Mouse (Mus musculus): ENCODE results near the gene Gabrr2. TPM values are rescaled to one million over a fixed set of nuclear protein-coding genes. Genes with fewer than 3 reads are reported as not detected.
"Not testable (repeated sequence)": the region's sequence is repeated elsewhere in the genome, so short reads cannot be mapped to it uniquely, and the experiment has no call there.

The Gabrr2 gene
- polyA plus RNA-seq, 1 experiment: 0.11 TPM

DNA sequence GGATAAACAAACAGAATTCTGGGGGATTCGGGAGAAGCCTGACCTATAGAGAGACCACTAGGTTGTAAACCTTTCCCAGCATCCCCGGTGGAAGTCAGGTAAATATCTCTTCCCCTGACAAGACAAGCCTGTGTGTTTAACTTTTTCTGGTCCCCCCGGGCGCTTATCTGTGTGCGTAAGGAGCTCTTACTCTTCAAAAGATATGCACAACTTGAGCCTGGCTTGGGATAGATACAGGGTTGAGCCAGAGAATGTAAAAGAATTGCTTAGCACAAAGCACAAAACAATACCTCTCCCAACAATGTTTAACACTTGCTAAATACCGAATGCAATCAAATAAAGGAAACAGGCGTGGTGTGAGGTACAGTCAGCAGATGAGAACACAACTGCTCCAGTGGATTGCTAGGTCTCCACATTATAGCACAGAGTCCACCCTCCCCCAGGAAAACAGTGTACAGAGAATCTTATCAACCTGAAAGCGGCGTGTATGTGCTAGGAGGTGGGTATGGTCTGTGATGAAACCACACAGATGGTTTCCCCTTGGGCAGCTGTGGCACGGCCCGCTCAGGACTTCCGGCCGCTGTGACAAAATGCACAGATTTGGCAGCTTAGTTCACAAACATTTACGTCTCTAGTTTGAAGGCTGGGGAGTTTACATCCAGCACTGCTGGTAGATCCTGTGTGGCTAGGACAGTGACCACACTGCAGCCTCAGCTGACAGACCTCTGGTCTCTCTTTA is 47.1 kb downstream of the Gabrr2 start:
- no peaks in the 10 kb centered on the region for H3K27me3 ChIP-seq (ENCODE audit: control insufficient read depth, insufficient read depth, insufficient read length)
- H3K4me3 ChIP-seq (ENCODE audit: insufficient read depth, poor library complexity, severe bottlenecking): no peak overlapping the region
- H3K79me3 ChIP-seq (ENCODE audit: low read depth): no peaks in the 10 kb centered on the region
- H3K36me3 ChIP-seq (ENCODE audit: control insufficient read depth, insufficient read depth): no peaks in the 10 kb centered on the region
- no peaks in the 10 kb centered on the region for H3K79me2 ChIP-seq (ENCODE audit: control insufficient read depth, insufficient read depth)
- TF ChIP-seq USF1 (IDR thresholded peaks at IDR 0.05; ENCODE audit: low read depth): no peak
- no peak for TF ChIP-seq MYOD1 (IDR thresholded peaks at IDR 0.05; ENCODE audit: control insufficient read depth, insufficient read length, low read depth)
- TF ChIP-seq CEBPB (IDR thresholded peaks at IDR 0.05; ENCODE audit: low read depth): no peak
- no peak for TF ChIP-seq MAX (IDR thresholded peaks at IDR 0.05)
- no peak for TF ChIP-seq FOSL1 (IDR thresholded peaks at IDR 0.05; ENCODE audit: insufficient read depth, low read length, poor library complexity, severe bottlenecking)
- TF ChIP-seq MYOG (IDR thresholded peaks at IDR 0.05; ENCODE audit: control insufficient read depth, extremely low read depth, insufficient read length): no peak
- no peak for TF ChIP-seq CTCF (IDR thresholded peaks at IDR 0.05; ENCODE audit: control insufficient read depth, insufficient read depth, insufficient read length)
- H3ac ChIP-seq (ENCODE audit: control insufficient read depth, insufficient read length, low read depth): no peak overlapping the region

DNA sequence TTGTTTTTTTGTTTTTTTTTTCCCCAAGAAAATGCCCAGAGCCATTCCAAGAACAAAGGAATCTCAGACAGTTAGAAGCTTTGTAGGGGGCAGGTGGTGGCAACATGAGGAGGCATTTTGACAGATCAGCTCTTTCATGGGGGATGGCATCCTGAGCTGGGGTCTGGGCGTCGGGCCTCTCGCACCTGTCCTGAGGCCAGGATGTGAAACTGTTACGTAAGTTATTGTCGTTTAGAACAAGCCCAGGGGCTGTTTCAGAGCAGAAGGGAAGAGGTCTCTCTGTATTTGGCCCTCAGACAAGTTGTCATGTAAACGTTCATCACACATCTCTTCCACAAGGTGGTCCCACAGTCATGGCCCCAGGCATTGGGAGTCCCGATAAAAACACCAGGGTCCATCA is 48.0 kb downstream of the Gabrr2 start:
- TF ChIP-seq USF1 (IDR thresholded peaks at IDR 0.05; ENCODE audit: low read depth) (no peak), CEBPB (IDR thresholded peaks at IDR 0.05; ENCODE audit: low read depth) (no peak), MYOD1 (IDR thresholded peaks at IDR 0.05; ENCODE audit: control insufficient read depth, insufficient read length, low read depth) (no peak), MYOG (IDR thresholded peaks at IDR 0.05; ENCODE audit: control insufficient read depth, extremely low read depth, insufficient read length) (no peak), FOSL1 (IDR thresholded peaks at IDR 0.05; ENCODE audit: insufficient read depth, low read length, poor library complexity, severe bottlenecking) (no peak), CTCF (IDR thresholded peaks at IDR 0.05; ENCODE audit: control insufficient read depth, insufficient read depth, insufficient read length) (no peak), MAX (IDR thresholded peaks at IDR 0.05) (no peak)
- H3K79me2 ChIP-seq (ENCODE audit: control insufficient read depth, insufficient read depth): no peaks in the 10 kb centered on the region
- no peaks in the 10 kb centered on the region for H3K27me3 ChIP-seq (ENCODE audit: control insufficient read depth, insufficient read depth, insufficient read length)
- H3K79me3 ChIP-seq (ENCODE audit: low read depth): no peaks in the 10 kb centered on the region
- no peak overlapping the region for H3K4me3 ChIP-seq (ENCODE audit: insufficient read depth, poor library complexity, severe bottlenecking)
- H3K36me3 ChIP-seq (ENCODE audit: control insufficient read depth, insufficient read depth): no peaks in the 10 kb centered on the region
- no peak overlapping the region for H3ac ChIP-seq (ENCODE audit: control insufficient read depth, insufficient read length, low read depth)

DNA sequence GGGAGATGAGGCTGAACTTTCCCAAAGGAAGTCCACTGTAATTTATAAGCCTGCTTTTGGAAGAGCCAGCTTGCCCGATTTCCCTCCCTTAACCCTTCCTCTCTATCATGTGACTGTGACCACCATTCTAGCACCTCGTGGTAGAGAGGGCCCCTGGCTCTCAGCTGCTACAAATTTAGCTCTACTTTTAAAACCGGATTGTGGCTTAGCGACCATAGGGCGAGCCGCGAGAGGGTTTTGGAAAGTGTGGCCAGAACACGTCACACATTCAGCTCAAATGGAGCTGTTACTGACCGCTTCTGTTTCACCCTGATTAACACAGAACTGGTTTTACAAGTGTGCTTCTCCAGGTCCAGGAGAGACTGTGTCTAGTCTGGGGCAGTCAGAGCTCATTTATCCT is 48.6 kb downstream of the Gabrr2 start:
- H3ac ChIP-seq (ENCODE audit: control insufficient read depth, insufficient read length, low read depth): no peak overlapping the region

DNA sequence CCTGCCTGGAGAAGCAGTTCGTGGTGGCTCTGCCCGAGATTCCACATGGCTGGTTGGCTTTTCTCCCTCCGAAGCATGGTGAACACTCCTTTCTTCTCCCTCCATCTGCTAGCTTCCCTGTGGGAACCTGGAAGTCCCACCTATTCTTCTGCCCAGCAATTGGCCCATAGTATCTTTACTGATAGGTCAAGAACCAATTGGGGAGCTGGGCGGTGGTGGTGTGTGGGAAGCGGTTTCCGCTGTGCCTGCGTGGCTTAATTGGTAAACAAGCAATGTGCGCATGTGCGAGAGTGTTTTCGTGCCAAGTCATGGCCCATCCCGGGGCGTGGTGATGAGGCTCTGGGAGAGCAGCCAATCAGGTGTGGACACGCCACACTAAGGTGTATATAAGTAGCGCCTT is 50.1 kb downstream of the Gabrr2 start:
- H3K4me3 ChIP-seq (ENCODE audit: insufficient read depth, poor library complexity, severe bottlenecking); H3K79me3 ChIP-seq (ENCODE audit: low read depth); H3K27me3 ChIP-seq (ENCODE audit: control insufficient read depth, insufficient read depth, insufficient read length); H3ac ChIP-seq (ENCODE audit: control insufficient read depth, insufficient read length, low read depth); H3K79me2 ChIP-seq (ENCODE audit: control insufficient read depth, insufficient read depth); H3K36me3 ChIP-seq (ENCODE audit: control insufficient read depth, insufficient read depth): not testable (repeated sequence)

More for the DNA sequence above, 48.6 kb downstream of the Gabrr2 start:
- H3K4me3 ChIP-seq (ENCODE audit: insufficient read depth, poor library complexity, severe bottlenecking): no peak overlapping the region
- TF ChIP-seq MYOD1 (IDR thresholded peaks at IDR 0.05; ENCODE audit: control insufficient read depth, insufficient read length, low read depth) (no peak), CTCF (IDR thresholded peaks at IDR 0.05; ENCODE audit: control insufficient read depth, insufficient read depth, insufficient read length) (no peak), CEBPB (IDR thresholded peaks at IDR 0.05; ENCODE audit: low read depth) (no peak)
- no peaks in the 10 kb centered on the region for H3K79me2 ChIP-seq (ENCODE audit: control insufficient read depth, insufficient read depth)
- H3K79me3 ChIP-seq (ENCODE audit: low read depth): no peaks in the 10 kb centered on the region
- no peaks in the 10 kb centered on the region for H3K36me3 ChIP-seq (ENCODE audit: control insufficient read depth, insufficient read depth)
- H3K27me3 ChIP-seq (ENCODE audit: control insufficient read depth, insufficient read depth, insufficient read length): no peaks in the 10 kb centered on the region

DNA sequence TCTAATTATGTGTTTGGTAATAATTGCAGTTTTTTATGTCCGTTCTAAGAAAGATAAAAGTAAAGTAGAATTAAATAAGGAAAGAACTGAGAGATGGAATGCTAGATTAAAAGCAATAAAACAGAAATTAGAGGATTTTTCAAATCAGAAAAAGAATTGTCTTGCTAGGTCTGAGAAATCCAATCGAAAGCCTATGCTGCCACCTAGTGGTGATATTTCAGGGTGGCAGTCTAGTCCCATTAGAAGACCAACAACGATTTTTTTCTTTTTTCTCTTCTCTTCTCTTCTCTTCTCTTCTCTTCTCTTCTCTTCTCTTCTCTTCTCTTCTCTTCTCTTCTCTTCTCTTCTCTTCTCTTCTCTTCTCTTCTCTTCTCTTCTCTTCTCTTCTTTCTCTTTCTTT is 56.3 kb downstream of the Gabrr2 start:
- not testable (repeated sequence) for H3K4me3 ChIP-seq (ENCODE audit: insufficient read depth, poor library complexity, severe bottlenecking); H3K79me2 ChIP-seq (ENCODE audit: control insufficient read depth, insufficient read depth); H3K36me3 ChIP-seq (ENCODE audit: control insufficient read depth, insufficient read depth); H3ac ChIP-seq (ENCODE audit: control insufficient read depth, insufficient read length, low read depth); H3K79me3 ChIP-seq (ENCODE audit: low read depth); H3K27me3 ChIP-seq (ENCODE audit: control insufficient read depth, insufficient read depth, insufficient read length)

DNA sequence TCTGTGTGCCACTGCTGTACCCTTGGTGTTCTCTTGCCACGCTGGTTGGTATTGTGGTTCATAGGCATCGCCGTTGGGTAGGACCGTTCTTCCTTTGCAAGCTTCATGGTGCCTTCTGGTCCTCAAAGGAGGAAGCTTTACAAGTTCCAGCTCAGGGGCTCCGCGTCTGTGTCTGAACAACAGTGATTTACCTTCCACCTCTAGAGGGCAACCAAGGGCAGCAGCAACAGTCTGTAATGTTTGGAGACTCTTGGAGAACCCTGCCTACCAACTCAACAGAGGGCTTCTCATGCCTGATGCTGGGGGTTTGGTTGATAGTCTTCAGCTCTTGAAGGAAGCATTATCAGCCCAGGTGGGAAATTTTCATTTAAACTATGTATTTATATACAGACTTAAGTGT is 61.7 kb downstream of the Gabrr2 start:
- Histone ChIP-seq H3K79me3 (ENCODE audit: low read depth) (no peaks in the 10 kb centered on the region), H3K27me3 (ENCODE audit: control insufficient read depth, insufficient read depth, insufficient read length) (no peaks in the 10 kb centered on the region), H3K36me3 (ENCODE audit: control insufficient read depth, insufficient read depth) (no peaks in the 10 kb centered on the region), H3ac (ENCODE audit: control insufficient read depth, insufficient read length, low read depth) (no peak overlapping the region), H3K79me2 (ENCODE audit: control insufficient read depth, insufficient read depth) (no peaks in the 10 kb centered on the region), H3K4me3 (ENCODE audit: insufficient read depth, poor library complexity, severe bottlenecking) (no peak overlapping the region)
- TF ChIP-seq MYOG (IDR thresholded peaks at IDR 0.05; ENCODE audit: control insufficient read depth, extremely low read depth, insufficient read length) (no peak), MAX (IDR thresholded peaks at IDR 0.05) (no peak), USF1 (IDR thresholded peaks at IDR 0.05; ENCODE audit: low read depth) (no peak)
